Mouse (Mus musculus): ENCODE data around the gene Pdik1l.

Pdik1l gene

DNA sequence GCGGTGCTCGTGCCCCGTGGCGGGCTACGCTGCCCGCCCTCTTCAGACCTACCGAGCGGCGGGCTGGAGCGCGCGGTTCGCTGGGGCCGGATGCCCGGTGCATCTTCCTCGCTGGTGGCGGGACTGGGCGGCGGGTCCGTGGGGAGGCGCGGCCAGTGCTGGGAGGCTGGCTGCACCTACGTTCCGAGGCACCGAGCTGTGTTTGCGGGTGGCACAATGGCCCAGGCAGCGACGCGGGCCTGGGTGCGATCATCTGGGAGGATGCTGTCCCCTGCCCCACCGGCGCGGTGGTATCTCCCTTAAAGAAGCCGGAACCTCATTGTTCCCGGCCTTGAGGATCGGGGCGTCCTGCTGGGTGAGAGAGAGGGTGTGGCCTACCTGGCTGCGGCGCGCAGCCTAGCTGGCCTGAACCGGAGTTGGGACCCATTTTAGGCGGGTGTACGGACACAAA, at the start of gene Pdik1l:
TSS of gene Pdik1l (minus strand) at position 321 of the 451 bp plus-strand sequence.
- peak; percentile 87 for DNase-seq (ENCODE audit: inconsistent ontology term)

DNA sequence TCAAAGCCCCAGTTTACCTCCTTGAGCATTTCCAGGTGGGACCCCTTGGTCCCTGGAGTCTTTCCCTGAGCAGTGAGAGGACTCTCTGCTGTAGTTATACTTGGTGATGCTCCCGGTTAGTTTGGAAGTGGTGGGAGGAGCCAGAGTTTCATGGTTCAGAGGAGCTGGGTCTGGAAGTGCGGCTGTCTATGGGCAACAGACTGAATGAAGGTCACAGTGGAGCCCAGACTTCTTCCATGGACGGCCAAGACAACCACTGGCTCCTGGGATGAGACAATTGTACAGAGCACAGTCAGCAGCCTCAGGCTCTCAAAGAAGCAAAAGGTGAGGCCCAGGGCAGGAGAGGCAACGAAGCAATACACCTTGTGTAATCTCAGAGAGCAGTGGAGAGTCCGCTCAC, 42.6 kb upstream of the Pdik1l start:
- no peak for DNase-seq (ENCODE audit: inconsistent ontology term)

DNA sequence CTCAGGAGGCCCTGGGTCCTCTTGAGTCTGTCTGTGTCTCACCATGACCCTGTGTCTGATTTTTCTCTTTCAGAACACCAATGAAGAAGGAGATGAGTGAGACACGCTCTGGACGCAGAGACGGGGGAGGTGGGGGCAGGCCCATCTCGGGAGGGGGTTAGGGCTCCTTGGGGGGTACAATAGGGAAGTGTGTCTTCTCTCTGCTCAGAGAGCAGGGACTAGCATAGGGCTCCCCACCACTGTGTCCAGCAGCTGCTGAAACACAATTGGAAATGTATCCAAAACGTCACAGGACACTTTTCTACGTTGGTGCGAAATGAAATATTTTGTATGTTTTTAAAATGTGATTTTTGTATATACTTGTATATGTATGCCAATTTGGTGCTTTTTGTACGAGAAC, 41.1 kb upstream of the Pdik1l start:
- no peak for DNase-seq (ENCODE audit: inconsistent ontology term)

DNA sequence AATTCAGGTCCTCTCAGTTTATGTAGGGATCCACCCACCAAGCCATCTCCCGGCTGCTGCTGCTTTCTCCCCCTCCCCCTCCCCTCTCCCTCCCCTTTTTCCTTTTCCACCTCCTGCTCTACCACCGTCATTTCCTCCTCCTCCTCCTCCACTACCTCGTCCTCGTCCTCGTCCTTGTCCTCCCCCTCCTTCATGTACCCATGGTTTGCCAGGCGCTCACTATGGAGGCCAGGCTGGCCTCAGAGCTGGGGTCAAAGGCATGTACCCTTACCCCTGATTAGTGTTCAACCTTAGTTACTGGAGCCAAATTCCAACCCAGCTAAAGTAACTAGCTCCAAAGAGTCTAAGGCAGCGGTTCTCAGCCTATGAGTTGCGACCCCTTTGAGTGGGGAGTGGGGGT, 40.5 kb upstream of the Pdik1l start:
- DNase-seq (ENCODE audit: inconsistent ontology term) = no peak

DNA sequence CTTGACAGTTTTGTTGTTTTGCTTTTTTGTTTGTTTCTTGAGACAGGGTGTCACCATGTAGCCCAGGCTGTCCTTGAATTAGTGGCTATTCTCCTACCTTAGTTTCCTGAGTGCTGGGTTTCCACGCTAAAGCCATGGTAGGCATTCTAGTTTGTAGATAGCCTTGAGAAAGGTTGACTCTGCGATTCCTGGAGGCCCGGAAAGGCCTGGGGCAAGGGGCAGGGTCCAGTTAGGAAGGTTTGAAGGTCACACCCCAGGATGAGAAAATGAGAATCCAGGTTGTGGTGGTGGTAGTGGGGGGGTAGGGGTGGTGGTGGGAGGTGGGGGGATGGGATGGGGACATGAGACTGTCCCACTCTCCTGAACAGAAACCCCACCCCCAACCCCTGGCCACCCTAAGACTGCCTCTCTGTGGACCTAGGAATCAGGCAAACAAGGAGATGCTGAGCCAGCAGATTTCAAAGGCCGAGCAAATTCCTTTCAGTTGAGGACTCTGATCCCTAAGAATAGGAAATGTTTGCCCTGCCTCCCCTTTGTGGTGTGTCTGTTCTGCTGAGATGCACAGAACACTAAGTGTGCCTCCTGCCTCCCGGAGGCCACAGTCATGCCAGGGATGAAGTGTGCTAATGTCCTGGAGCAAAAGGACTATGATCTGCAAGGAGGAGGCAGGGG, 39.3 kb upstream of the Pdik1l start:
- no peak for DNase-seq (ENCODE audit: inconsistent ontology term)

DNA sequence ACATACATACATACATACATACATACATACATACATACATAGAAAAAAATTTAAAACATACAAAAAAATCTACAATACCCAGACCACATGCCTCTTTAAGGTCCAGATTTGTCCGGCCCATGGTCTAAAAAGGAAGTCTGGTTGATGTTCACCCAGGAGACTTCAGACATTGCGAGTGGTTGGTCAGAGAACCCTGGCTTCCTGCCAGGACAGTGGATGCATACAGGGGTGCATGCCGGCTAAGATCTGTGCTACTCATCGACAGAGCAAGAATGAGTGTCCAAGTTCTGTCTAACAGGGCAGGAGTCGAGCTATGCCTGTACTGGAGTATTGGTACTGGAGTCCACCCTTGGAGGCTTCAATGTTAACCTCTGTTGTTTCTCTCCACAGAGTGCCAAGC, 37.0 kb upstream of the Pdik1l start:
- DNase-seq (ENCODE audit: inconsistent ontology term) = no peak

DNA sequence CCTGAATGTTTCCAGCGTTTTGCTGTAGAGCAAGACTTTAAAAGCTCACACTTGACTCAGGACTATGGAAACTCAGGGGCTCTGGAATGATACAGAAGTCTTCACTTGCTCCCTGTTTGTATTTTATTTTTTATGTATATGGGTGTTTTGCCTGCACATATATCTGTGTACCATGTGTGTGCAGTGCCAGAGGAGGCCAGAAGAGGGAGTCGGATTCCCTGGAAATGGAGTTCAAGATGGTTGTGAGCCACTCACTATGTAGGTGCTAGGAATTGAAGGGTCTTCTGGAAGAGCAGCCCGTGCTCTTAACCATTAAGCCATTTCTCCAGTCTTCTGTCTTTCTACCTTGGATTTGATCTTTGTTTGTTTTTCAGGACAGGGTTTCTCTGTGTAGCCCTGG, 33.8 kb upstream of the Pdik1l start:
- no peak for DNase-seq (ENCODE audit: inconsistent ontology term)

DNA sequence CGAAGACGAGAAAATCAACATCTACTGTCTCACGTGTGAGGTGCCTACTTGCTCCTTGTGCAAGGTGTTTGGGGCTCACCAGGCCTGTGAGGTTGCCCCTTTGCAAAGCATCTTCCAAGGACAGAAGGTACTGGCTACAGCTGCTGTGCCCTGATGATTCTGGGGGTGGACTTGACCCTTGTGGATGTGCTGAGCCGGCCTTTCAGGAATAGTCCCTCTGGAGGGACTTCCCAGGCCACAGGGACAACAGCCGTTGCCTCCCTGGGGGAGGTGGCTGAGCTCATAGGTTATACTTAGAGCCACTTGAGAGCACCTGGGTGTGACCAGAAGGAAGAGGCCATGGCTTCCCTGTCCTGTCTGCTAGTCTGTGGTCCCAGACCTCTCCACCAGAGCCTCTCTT, 32.0 kb upstream of the Pdik1l start:
- DNase-seq (ENCODE audit: inconsistent ontology term) = no peak

DNA sequence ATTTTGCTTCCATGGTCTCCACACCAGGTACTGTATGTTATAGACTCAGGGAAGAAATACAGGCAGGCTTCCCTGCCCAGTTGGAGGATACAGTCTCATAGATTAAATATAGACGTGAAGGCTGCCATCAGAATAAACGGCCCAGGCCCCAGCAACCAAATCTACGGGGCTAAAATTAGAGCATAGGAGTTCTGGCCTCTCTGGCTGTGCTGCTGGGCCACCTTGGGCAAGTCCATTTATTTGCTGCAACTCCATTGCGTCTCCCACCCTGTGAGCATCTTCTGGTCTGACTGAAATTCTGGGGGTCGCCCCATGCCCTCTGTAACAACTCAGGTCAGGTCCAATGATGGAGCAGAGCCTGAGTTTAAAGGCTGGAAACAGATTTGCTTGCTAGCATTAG, 31.4 kb upstream of the Pdik1l start:
- DNase-seq (ENCODE audit: inconsistent ontology term) = no peak

DNA sequence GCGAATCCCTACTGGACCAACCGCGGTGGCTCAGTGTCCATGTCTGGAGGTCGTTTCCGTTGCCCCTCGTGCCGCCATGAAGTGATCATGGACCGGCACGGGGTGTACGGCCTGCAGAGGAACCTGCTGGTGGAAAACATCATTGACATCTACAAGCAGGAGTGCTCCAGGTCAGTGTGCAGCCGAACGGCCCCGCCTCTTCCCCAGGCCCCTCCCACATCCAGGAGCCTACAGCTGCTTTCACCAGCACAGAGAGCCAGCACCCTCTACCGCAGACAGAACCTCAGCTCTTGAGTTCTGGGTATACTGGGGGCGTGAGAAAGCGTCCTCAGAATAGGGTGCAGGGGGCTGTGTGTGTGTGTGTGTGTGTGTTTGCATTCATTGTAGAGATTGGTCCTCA, 28.7 kb upstream of the Pdik1l start:
- no peak for DNase-seq (ENCODE audit: inconsistent ontology term)

DNA sequence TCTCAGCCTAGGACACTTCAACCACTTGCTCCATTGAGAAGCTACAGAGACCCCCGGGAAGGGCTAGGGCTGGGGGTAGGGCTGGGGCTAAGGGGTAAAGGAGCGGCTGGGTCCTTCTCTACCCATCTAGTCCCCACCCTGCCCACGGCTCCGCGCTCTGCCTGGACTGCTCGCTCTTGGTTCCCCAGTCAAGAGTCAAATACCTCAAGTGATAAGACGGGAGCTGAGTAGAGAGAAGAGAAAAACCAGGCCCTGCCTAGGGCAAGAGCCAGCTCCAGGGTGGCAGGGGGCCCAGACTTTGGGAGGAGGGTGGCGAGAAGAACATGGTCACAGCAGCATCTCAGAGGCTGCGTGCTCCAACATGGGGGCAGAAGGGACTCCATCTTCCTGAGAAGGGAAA, 27.8 kb upstream of the Pdik1l start:
- no peak for DNase-seq (ENCODE audit: inconsistent ontology term)

DNA sequence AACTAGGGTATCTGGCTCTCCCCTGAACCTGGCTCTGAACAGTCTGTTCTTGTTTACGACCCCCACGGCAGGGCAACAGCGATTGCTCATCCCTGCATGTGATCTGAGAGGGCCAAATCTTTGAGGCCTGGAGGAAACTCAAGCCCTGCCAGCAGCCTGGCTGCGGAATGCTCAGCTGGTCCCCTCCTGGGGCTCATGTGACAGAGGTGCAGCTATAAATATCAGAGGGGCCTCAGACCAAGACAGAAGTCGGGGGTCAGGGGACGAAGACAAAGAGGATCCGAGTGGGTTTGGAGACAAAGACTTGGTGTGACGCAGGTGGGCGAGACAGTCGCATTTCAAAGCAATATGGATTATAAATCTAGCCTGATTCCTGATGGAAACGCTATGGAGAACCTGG, 27.2 kb upstream of the Pdik1l start, which contains the start of gene Trim63:
TSS of gene Trim63 (plus strand) at position 245 of the 400 bp plus-strand sequence.
- no peak for DNase-seq (ENCODE audit: inconsistent ontology term)

DNA sequence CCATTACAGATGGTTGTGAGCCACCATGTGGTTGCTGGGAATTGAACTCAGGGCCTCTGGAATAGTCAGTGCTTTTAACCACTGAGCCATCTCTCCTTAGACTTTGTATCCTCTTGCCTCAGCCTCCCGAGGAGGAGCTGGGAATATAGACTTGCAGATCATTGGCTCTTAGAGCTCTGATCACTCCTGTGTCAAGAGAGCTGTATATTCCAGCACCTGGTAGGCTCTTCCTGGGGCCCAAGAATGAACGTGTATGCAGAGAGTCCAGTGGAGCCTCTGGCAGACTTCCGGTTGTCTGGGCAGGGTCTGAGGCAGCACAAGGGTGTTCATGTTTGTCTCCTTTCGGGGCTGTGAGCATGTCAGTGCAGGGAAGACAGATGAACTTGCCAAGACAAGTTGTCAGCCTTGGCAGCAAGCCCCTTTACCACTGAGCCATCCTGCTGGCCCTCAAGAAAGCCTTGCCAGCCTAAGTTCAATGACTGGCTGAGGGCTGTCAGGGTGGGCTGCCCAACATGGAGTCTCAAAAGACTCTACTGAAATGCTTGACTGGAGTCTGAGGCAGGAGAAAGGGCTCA, 26.5 kb upstream of the Pdik1l start:
- DNase-seq (ENCODE audit: inconsistent ontology term) = no peak

DNA sequence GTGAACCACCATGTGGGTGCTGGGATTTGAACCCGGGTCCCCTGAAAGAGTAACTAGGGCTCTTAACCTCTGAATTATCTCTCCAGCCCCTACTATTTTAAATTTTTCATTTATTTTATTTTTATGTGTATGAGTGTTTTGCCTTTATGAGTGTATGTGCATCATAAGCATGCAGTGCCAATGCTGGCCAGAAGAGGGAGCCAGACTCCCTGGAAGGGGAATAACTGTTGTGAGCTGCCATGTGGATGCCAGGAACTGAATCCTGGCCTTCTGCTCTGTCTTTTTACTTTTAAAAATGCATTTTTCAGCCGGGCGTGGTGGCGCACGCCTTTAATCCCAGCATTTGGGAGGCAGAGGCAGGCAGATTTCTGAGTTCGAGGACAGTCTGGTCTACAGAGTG, 25.2 kb upstream of the Pdik1l start:
- no peak for DNase-seq (ENCODE audit: inconsistent ontology term)

DNA sequence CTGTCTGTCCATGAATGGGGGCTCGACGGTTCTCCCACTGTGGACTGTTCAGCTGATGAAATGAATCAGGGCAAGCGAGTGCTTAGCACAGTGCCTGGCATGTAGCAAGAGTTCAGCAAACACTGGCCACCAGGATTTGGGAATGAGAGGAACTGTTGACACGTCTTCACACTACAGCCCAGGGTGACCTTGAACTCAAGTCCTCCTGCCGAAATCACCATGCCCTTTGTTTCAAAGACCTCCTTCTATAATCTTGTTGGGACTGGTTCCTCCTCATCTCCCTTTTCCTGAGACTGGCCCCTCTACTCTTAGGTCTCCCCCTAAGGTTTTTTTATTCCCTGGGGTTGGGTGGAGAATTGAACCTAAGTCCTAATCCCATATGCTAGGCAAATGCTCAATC, 24.6 kb upstream of the Pdik1l start:
- DNase-seq (ENCODE audit: inconsistent ontology term) = no peak

DNA sequence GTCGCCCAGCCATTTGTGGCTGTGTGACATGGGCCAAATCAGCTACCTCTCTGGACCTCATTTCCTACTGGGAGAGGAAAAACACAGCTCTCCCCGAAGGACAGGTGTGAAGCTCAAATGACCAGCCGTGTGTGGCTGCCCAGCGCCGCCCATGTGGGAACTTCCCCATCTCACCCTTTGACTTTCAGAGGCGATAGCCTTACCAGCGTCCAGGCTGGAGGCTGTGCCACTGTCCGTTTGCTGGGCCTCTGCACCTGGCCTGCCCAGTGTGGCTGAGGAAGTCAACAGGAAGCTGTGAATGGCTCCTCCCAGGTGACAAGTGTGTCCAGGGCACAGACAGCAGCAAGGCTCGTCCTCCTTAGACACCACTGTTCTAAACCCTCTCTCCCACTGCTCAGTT, 24.1 kb upstream of the Pdik1l start:
- no peak for DNase-seq (ENCODE audit: inconsistent ontology term)

DNA sequence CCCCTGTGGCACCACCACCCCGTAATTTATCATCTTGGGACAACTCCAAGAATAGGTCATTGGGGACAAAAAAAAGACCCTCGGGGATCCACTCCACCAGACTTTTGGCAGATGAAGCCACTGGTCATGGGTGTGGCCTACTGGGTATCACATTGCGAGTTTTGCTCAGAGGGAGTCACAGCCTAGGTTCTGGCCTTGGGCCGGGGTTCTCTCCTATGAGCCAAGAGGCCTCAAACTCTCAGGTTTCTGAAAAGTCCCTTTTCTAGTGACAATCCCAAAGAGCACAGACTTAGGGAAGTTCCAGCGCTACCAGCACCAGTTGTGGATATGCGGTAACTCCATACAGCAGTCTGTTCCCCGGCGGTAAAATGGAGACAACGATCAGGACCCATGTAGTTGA, 23.0 kb upstream of the Pdik1l start:
- DNase-seq (ENCODE audit: inconsistent ontology term) = no peak

DNA sequence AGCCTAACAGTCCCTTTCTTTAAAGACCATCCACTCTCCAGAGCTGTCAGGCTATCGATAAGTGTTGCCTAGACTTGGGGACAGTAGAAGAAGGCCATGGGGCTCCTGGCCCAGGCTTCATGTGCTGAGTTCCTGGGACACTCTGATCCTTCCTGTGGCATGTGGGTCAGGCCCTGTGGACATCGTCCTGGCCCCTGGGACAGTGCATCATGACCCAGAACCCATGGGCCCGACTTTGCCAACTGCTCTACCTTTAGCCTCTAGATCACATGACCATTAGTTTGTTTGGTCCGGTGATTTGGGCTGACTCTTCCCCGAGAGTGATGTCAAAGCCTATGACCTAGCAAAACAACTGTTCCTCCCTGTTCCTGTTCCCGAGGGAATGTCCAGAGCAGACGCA, 22.4 kb upstream of the Pdik1l start:
- DNase-seq (ENCODE audit: inconsistent ontology term) = no peak

DNA sequence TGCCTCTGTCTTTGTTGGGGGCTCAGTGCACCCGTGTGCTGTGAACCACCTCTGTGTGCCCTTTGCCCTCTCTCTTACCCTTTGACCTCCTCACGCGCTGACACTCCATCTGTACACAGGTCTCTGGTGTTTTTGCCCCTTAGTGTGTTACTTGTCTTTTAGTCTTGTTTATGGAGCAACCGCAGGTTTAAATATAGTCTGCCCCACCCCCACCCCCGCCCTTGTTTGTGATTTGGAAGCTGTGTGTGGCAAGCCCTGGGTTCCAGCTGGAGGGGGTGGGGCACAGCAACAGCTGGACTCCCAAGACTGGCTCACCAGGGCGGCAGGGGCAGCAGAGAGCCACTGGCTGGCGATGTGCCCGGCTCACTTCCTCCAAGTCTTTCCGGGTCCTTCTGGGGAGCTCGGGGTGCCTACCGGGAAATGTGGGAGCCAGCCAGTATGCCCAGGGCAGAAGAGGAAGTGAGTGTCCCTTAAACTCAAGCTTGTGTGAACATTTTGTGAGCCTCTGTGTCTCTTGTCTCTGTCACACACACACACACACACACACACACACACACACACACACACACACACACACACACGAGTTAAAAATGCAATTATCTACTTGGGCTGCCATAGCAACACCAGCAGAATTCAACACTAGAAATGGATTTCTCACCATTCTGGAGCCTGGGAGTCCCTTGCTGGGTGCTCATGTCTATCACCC, 19.8 kb upstream of the Pdik1l start:
- DNase-seq (ENCODE audit: inconsistent ontology term) = peak; percentile 18

DNA sequence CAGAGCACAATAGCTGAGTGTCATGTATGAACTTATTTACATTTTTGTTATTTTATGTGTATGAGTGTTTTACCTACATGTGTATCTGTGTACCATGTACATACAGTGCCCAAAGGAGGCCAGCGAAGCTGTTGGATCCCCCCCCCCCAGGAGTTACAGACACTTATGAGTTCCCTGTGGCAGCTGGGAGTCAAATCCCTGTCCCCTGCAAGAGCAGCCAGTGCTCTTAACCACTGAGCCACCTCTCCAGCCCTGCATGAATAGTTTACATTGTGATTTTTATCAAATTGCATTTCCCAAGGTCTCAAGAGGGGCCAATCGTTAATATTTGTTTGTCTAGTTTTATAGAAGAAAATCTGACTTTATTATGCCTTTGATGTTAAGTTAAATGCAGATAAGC, 19.3 kb upstream of the Pdik1l start:
- no peak for DNase-seq (ENCODE audit: inconsistent ontology term)

DNA sequence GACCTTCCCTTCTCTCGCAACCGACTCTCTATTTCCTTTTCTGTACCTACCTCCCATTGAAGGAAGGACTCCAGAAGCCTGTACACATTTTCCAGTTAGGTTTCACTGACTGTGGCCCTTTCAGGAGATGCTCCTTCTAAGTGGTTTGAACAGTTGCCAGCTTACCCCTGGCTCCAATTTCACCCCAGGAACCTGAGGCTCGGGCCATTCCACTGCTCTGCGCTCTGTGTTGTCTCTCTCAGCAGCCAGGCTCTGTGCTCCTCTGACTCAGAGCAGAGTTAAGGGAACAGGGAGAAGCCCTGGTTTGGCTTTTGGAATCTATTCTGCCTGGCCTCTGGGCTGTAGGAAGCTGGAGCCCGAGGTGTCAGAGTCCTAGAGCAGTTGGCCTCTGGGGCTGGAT, 14.4 kb upstream of the Pdik1l start:
- no peak for DNase-seq (ENCODE audit: inconsistent ontology term)

DNA sequence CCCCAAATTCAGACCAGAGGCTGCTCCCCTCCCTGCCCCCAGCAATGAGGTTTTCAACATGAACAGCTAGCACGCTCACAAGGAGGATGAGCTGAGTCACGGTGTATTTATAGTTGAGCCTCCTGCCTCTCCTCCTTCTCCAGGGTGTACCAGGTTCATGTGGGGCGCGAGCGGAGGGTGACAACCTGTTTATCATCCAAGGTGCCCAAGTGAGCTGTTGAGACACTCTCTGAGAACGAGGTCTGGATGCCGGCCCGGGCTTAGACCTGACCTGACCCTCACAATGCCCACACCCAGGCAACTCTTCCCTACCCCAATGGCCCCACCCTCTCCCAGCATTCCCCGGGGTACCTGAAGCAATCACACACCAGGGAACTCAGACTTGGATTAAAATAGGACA, 12.6 kb upstream of the Pdik1l start:
- no peak for DNase-seq (ENCODE audit: inconsistent ontology term)

DNA sequence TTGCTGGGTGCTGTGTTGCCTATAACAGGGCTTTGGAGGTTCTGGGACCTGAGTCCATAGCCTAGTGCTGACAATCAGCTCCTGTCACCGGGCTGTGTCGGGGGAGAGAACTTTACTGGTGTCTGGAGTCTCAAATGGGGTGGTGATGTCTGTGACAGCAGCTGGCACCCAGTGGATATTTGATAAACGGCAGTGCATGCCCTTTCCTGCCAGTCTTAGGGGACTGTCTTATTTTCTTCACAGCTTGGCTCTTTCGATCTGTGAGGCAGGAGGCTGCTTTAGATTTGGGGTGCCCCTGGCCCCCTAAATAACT, 11.8 kb upstream of the Pdik1l start:
- no peak for DNase-seq (ENCODE audit: inconsistent ontology term)

Measured in Muller cell, postnatal 12 days (primary cell).